Mouse (Mus musculus) limb, embryonic 13.5 days (tissue): ENCODE measurements around the gene Dlg2. TPM values are rescaled to one million over a fixed set of nuclear protein-coding genes. Genes with fewer than 3 reads are reported as not detected.

ENCODE experiments used
- ATAC-seq: fragments of 200-750 bp; cut with Nextera tagmentation; 2 replicates; pipeline ENCODE4 v1.8.0; 2017; ENCODE audit warnings: low read depth, moderate number of reproducible peaks, moderate TSS enrichment; ENCODE audit not compliant: low FRiP score
- H3K27ac ChIP-seq: fragments of 300-500 bp; sonication (generic); 2 replicates; pipeline ENCODE4 v1.5.1; 2015; ENCODE audit warnings: inconsistent platforms, mild to moderate bottlenecking, moderate library complexity
- H3K27me3 ChIP-seq: fragments of 300-500 bp; sonication (generic); 2 replicates; pipeline ENCODE4 v1.6.1; 2015; ENCODE audit warnings: mild to moderate bottlenecking, inconsistent platforms
- H3K36me3 ChIP-seq: fragments of 300-500 bp; sonication (generic); 2 replicates; pipeline ENCODE4 v1.6.1; 2015; ENCODE audit warnings: inconsistent platforms, mild to moderate bottlenecking, moderate library complexity
- H3K4me1 ChIP-seq: fragments of 300-500 bp; sonication (generic); 2 replicates; pipeline ENCODE4 v1.6.1; 2015; ENCODE audit warnings: inconsistent platforms
- H3K4me2 ChIP-seq: fragments of 300-500 bp; sonication (generic); replicated peaks from 2 replicates; pipeline ENCODE4 v1.6.1; 2015; ENCODE audit warnings: inconsistent platforms, mild to moderate bottlenecking, moderate library complexity
- H3K4me3 ChIP-seq: fragments of 300-500 bp; sonication (generic); 2 replicates; pipeline ENCODE4 v1.5.1; 2015; ENCODE audit warnings: moderate library complexity, mild to moderate bottlenecking, inconsistent platforms
- H3K9ac ChIP-seq: fragments of 300-500 bp; sonication (generic); 2 replicates; pipeline ENCODE4 v1.6.1; 2015; ENCODE audit warnings: mild to moderate bottlenecking, inconsistent platforms
- H3K9me3 ChIP-seq: fragments of 300-500 bp; sonication (generic); 2 replicates; pipeline ENCODE4 v1.6.1; 2016; ENCODE audit warnings: inconsistent platforms
- WGBS: fragments of 180-500 bp; shearing (Covaris S2); methylation state at CpG from one replicate; pipeline ENCODE4 v1.1.7; 2015; 5-methylcytosine and 5-hydroxymethylcytosine counted together
- polyA plus RNA-seq: library from polyadenylated mRNA; unstranded; fragments of >200 nt; fragmentation: Nextera tagmentation; extraction: Ambion mirVana; gene quantifications from 2 replicates; pipeline ENCODE4 v1.2.1, GENCODE M21; 2015

The Dlg2 gene
- polyA plus RNA-seq, 1 experiment from 2014 or later: 4.2 TPM

GRCm38 (mm10) chr7:91790949-91791564, 1314.6 kb downstream of the Dlg2 start:
- no peaks in the 10 kb centered on the region for H3K9me3 ChIP-seq
- H3K4me3 ChIP-seq: no peak overlapping the region
- H3K27me3 ChIP-seq: no peaks in the 10 kb centered on the region
- no peaks in the 10 kb centered on the region for H3K4me1 ChIP-seq
- WGBS: 75% methylated on average over 4 of the region's 4 CpGs
- no peak for ATAC-seq
- no peak overlapping the region for H3K4me2 ChIP-seq
- H3K27ac ChIP-seq: no peak overlapping the region
- no peak overlapping the region for H3K9ac ChIP-seq
- no peaks in the 10 kb centered on the region for H3K36me3 ChIP-seq

GRCm38 (mm10) chr7:91806632-91807031, 1330.2 kb downstream of the Dlg2 start:
- Histone ChIP-seq H3K27me3 (no peaks in the 10 kb centered on the region), H3K4me3 (no peak overlapping the region), H3K9ac (no peak overlapping the region), H3K27ac (no peak overlapping the region), H3K36me3 (no peaks in the 10 kb centered on the region), H3K4me2 (no peak overlapping the region), H3K9me3 (no peaks in the 10 kb centered on the region), H3K4me1 (no peaks in the 10 kb centered on the region)
- 62% methylated on average over 4 of the region's 4 CpGs for WGBS
- no peak for ATAC-seq

- no peak overlapping the region for H3K27ac ChIP-seq
- no peak for ATAC-seq
- H3K27me3 ChIP-seq: no peaks in the 10 kb centered on the region
- H3K9me3 ChIP-seq: no peaks in the 10 kb centered on the region
- H3K4me3 ChIP-seq: no peak overlapping the region
- no peaks in the 10 kb centered on the region for H3K4me1 ChIP-seq
- no peak overlapping the region for H3K4me2 ChIP-seq
- no peak overlapping the region for H3K9ac ChIP-seq
- WGBS: 61% methylated on average over 2 of the region's 2 CpGs
- no peaks in the 10 kb centered on the region for H3K36me3 ChIP-seq
Observed at GRCm38 (mm10) chr7:91810774-91811173, 1334.3 kb downstream of the Dlg2 start.

GRCm38 (mm10) chr7:91818004-91818403, 1341.5 kb downstream of the Dlg2 start:
- Histone ChIP-seq H3K9me3 (no peaks in the 10 kb centered on the region), H3K36me3 (no peaks in the 10 kb centered on the region)
- ATAC-seq: no peak

GRCm38 (mm10) chr7:91832207-91832606, 1355.7 kb downstream of the Dlg2 start:
- Histone ChIP-seq H3K4me2 (no peak overlapping the region), H3K4me3 (no peak overlapping the region), H3K27ac (no peak overlapping the region), H3K36me3 (no peaks in the 10 kb centered on the region), H3K9me3 (no peaks in the 10 kb centered on the region), H3K9ac (no peak overlapping the region), H3K27me3 (no peaks in the 10 kb centered on the region), H3K4me1 (no peaks in the 10 kb centered on the region)
- WGBS: 59% methylated on average over 5 of the region's 5 CpGs
- ATAC-seq: 0 out of 2 replicates have a peak, but pooled peaks have one; percentile 24

More at GRCm38 (mm10) chr7:91818004-91818403, 1341.5 kb downstream of the Dlg2 start:
- Histone ChIP-seq H3K27me3 (no peaks in the 10 kb centered on the region), H3K4me2 (no peak overlapping the region), H3K4me3 (no peak overlapping the region), H3K9ac (no peak overlapping the region), H3K27ac (no peak overlapping the region), H3K4me1 (no peaks in the 10 kb centered on the region)
- WGBS: 54% methylated on average over 1 of the region's 1 CpGs

GRCm38 (mm10) chr7:91845723-91846122, 1369.3 kb downstream of the Dlg2 start:
- 21% methylated on average over 1 of the region's 1 CpGs for WGBS
- H3K9ac ChIP-seq: no peak overlapping the region
- no peaks in the 10 kb centered on the region for H3K27me3 ChIP-seq
- no peaks in the 10 kb centered on the region for H3K4me1 ChIP-seq
- no peak overlapping the region for H3K27ac ChIP-seq
- no peak for ATAC-seq
- H3K4me3 ChIP-seq: no peak overlapping the region
- no peak overlapping the region for H3K4me2 ChIP-seq
- H3K36me3 ChIP-seq: no peaks in the 10 kb centered on the region
- no peaks in the 10 kb centered on the region for H3K9me3 ChIP-seq

GRCm38 (mm10) chr7:91849364-91849763, 1372.9 kb downstream of the Dlg2 start:
- Histone ChIP-seq H3K27ac (no peak overlapping the region), H3K4me1 (no peaks in the 10 kb centered on the region), H3K36me3 (no peaks in the 10 kb centered on the region), H3K9me3 (no peaks in the 10 kb centered on the region), H3K27me3 (no peaks in the 10 kb centered on the region), H3K4me3 (no peak overlapping the region), H3K4me2 (no peak overlapping the region), H3K9ac (no peak overlapping the region)
- ATAC-seq: no peak

GRCm38 (mm10) chr7:91853653-91854052, 1377.2 kb downstream of the Dlg2 start:
- Histone ChIP-seq H3K4me2 (no peak overlapping the region), H3K36me3 (no peaks in the 10 kb centered on the region), H3K4me1 (no peaks in the 10 kb centered on the region), H3K9ac (no peak overlapping the region), H3K27me3 (no peaks in the 10 kb centered on the region), H3K9me3 (no peaks in the 10 kb centered on the region), H3K4me3 (no peak overlapping the region), H3K27ac (no peak overlapping the region)
- WGBS: 70% methylated on average over 4 of the region's 4 CpGs
- no peak for ATAC-seq

GRCm38 (mm10) chr7:91856931-91857330, 1380.5 kb downstream of the Dlg2 start:
- no peak for ATAC-seq
- H3K4me1 ChIP-seq: no peaks in the 10 kb centered on the region
- H3K36me3 ChIP-seq: no peaks in the 10 kb centered on the region
- no peak overlapping the region for H3K9ac ChIP-seq
- no peak overlapping the region for H3K4me3 ChIP-seq
- H3K27ac ChIP-seq: no peak overlapping the region
- WGBS: 69% methylated on average over 2 of the region's 2 CpGs
- H3K9me3 ChIP-seq: no peaks in the 10 kb centered on the region
- no peak overlapping the region for H3K4me2 ChIP-seq
- no peaks in the 10 kb centered on the region for H3K27me3 ChIP-seq

- Histone ChIP-seq H3K9ac (no peak overlapping the region), H3K36me3 (no peaks in the 10 kb centered on the region), H3K27ac (no peak overlapping the region), H3K27me3 (no peaks in the 10 kb centered on the region), H3K9me3 (no peaks in the 10 kb centered on the region), H3K4me3 (no peak overlapping the region), H3K4me1 (no peaks in the 10 kb centered on the region), H3K4me2 (no peak overlapping the region)
- ATAC-seq: peak; percentile 54; the same call in 1 of the 2 replicates
- 62% methylated on average over 5 of the region's 5 CpGs for WGBS
Observed at GRCm38 (mm10) chr7:91862806-91863531, 1386.5 kb downstream of the Dlg2 start.

GRCm38 (mm10) chr7:91868919-91869318, 1392.4 kb downstream of the Dlg2 start:
- Histone ChIP-seq H3K9me3 (no peaks in the 10 kb centered on the region), H3K9ac (no peak overlapping the region), H3K4me1 (no peaks in the 10 kb centered on the region), H3K27me3 (no peaks in the 10 kb centered on the region), H3K4me2 (no peak overlapping the region), H3K36me3 (no peaks in the 10 kb centered on the region), H3K27ac (no peak overlapping the region), H3K4me3 (no peak overlapping the region)
- 74% methylated on average over 1 of the region's 1 CpGs for WGBS
- no peak for ATAC-seq

GRCm38 (mm10) chr7:91876831-91877230, 1400.4 kb downstream of the Dlg2 start:
- Histone ChIP-seq H3K4me2 (no peak overlapping the region), H3K27me3 (no peaks in the 10 kb centered on the region), H3K36me3 (no peaks in the 10 kb centered on the region), H3K4me3 (no peak overlapping the region), H3K9me3 (no peaks in the 10 kb centered on the region), H3K4me1 (no peaks in the 10 kb centered on the region), H3K27ac (no peak overlapping the region), H3K9ac (no peak overlapping the region)
- 73% methylated on average over 1 of the region's 1 CpGs for WGBS
- no peak for ATAC-seq

GRCm38 (mm10) chr7:91877804-91878203, 1401.3 kb downstream of the Dlg2 start:
- Histone ChIP-seq H3K9me3 (no peaks in the 10 kb centered on the region), H3K4me3 (no peak overlapping the region), H3K9ac (no peak overlapping the region), H3K4me1 (no peaks in the 10 kb centered on the region), H3K36me3 (no peaks in the 10 kb centered on the region), H3K4me2 (no peak overlapping the region), H3K27me3 (no peaks in the 10 kb centered on the region), H3K27ac (no peak overlapping the region)
- no peak for ATAC-seq
- 83% methylated on average over 2 of the region's 2 CpGs for WGBS
